Mouse (Mus musculus): ENCODE results near the gene Wasl.

Gene Wasl

DNA sequence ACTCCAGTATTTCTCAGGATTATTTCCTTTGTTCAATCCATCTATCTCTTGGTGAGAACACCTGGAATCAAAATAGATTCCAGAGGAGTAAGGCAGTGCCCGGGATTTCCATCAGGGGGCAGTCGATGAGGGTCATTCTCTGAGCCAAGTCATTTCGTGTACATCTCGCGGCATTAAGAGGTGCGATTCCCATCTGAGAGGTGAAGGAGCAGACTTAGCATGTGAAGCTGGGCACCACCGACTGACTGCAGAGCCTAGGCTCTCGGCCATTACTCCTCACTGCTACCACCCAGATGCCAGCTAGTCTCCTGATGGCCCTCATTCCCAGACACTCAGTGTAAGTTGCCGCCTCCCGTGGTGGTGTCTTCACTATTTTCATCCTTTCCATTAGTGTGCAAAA lies 58.3 kb downstream of the Wasl start:
- Histone ChIP-seq H3K4me1 (replicated peaks; ENCODE audit: low read depth, low read length) (no peaks in the 10 kb centered on the region), H3K36me3 (ENCODE audit: insufficient read depth, low read length) (no peaks in the 10 kb centered on the region), H3K9me3 (ENCODE audit: low read length) (peaks cover 22% of the 10 kb centered on the region), H3K4me3 (replicated peaks; ENCODE audit: low read length) (no peak overlapping the region), H3K27me3 (ENCODE audit: insufficient read depth, low read length) (no peaks in the 10 kb centered on the region)
- TF ChIP-seq CTCF (conservative IDR thresholded peaks at IDR 0.05; ENCODE audit: low read length) (no peak), NANOG (IDR thresholded peaks at IDR 0.05; ENCODE audit: borderline replicate concordance, low read length) (no peak), POU5F1 (IDR thresholded peaks at IDR 0.05; ENCODE audit: borderline replicate concordance, low read length) (no peak)

GRCm38 (mm10) chr6:24605631-24606030 lies 59.2 kb downstream of the Wasl start:
- H3K4me1 ChIP-seq (replicated peaks; ENCODE audit: low read depth, low read length), result no peaks in the 10 kb centered on the region
- H3K27me3 ChIP-seq (ENCODE audit: insufficient read depth, low read length), result no peaks in the 10 kb centered on the region
- peaks cover 22% of the 10 kb centered on the region for H3K9me3 ChIP-seq (ENCODE audit: low read length)
- no peak overlapping the region for H3K4me3 ChIP-seq (replicated peaks; ENCODE audit: low read length)
- no peaks in the 10 kb centered on the region for H3K36me3 ChIP-seq (ENCODE audit: insufficient read depth, low read length)
- no peak for TF ChIP-seq CTCF (conservative IDR thresholded peaks at IDR 0.05; ENCODE audit: low read length)
- no peak for TF ChIP-seq POU5F1 (IDR thresholded peaks at IDR 0.05; ENCODE audit: borderline replicate concordance, low read length)
- TF ChIP-seq NANOG (IDR thresholded peaks at IDR 0.05; ENCODE audit: borderline replicate concordance, low read length), result no peak

DNA sequence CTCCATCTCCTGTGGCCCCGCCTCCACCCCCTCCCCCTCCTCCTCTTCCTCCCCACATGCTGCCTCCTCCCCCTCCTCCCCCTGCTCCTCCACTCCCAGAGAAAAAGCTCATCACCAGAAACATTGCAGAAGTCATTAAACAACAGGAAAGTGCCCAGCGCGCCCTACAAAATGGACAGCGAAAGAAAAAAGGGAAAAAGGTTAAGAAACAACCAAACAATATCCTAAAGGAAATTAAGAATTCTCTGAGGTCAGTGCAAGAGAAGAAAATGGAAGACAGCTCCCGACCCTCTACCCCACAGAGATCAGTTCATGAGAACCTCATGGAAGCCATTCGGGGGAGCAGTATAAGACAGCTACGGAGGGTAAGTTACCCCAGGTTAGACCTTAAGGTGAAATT lies 60.5 kb downstream of the Wasl start:
- H3K4me1 ChIP-seq (replicated peaks; ENCODE audit: low read depth, low read length), result no peaks in the 10 kb centered on the region

DNA sequence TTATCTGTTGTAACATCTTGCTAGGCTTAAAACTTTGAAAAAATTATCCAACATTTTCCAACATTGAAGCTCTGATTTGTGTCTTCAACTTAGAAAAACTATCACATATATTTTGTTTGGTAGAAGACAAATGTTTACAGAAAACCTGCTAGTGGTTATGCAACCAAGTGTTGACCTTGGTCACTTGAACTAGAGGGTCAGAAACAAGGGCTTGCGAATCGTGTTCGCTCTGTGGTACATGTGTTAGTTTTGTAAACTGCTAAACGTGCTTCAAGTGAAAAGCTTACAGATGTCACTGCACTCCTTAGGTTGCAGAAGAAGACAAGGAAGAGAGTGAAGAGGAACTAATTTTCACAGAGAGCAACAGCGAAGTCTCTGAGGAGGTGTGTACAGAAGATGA lies 61.8 kb downstream of the Wasl start:
- H3K36me3 ChIP-seq (ENCODE audit: insufficient read depth, low read length), result no peaks in the 10 kb centered on the region
- no peak for TF ChIP-seq NANOG (IDR thresholded peaks at IDR 0.05; ENCODE audit: borderline replicate concordance, low read length)
- TF ChIP-seq CTCF (conservative IDR thresholded peaks at IDR 0.05; ENCODE audit: low read length), result no peak
- no peaks in the 10 kb centered on the region for H3K4me1 ChIP-seq (replicated peaks; ENCODE audit: low read depth, low read length)
- no peak overlapping the region for H3K4me3 ChIP-seq (replicated peaks; ENCODE audit: low read length)
- H3K27me3 ChIP-seq (ENCODE audit: insufficient read depth, low read length), result no peaks in the 10 kb centered on the region
- peaks cover 22% of the 10 kb centered on the region for H3K9me3 ChIP-seq (ENCODE audit: low read length)

More for the DNA sequence above, 60.5 kb downstream of the Wasl start:
- TF ChIP-seq CTCF (conservative IDR thresholded peaks at IDR 0.05; ENCODE audit: low read length) (no peak), NANOG (IDR thresholded peaks at IDR 0.05; ENCODE audit: borderline replicate concordance, low read length) (no peak), POU5F1 (IDR thresholded peaks at IDR 0.05; ENCODE audit: borderline replicate concordance, low read length) (no peak)
- peaks cover 22% of the 10 kb centered on the region for H3K9me3 ChIP-seq (ENCODE audit: low read length)
- no peaks in the 10 kb centered on the region for H3K27me3 ChIP-seq (ENCODE audit: insufficient read depth, low read length)
- H3K4me3 ChIP-seq (replicated peaks; ENCODE audit: low read length), result no peak overlapping the region
- no peaks in the 10 kb centered on the region for H3K36me3 ChIP-seq (ENCODE audit: insufficient read depth, low read length)

GRCm38 (mm10) chr6:24602351-24602750 lies 62.5 kb downstream of the Wasl start:
- no peaks in the 10 kb centered on the region for H3K27me3 ChIP-seq (ENCODE audit: insufficient read depth, low read length)

GRCm38 (mm10) chr6:24601668-24602067 lies 63.1 kb downstream of the Wasl start:
- Histone ChIP-seq H3K36me3 (ENCODE audit: insufficient read depth, low read length) (no peaks in the 10 kb centered on the region), H3K4me1 (replicated peaks; ENCODE audit: low read depth, low read length) (no peaks in the 10 kb centered on the region), H3K9me3 (ENCODE audit: low read length) (peaks cover 12% of the 10 kb centered on the region), H3K27me3 (ENCODE audit: insufficient read depth, low read length) (no peaks in the 10 kb centered on the region), H3K4me3 (replicated peaks; ENCODE audit: low read length) (no peak overlapping the region)
- TF ChIP-seq POU5F1 (IDR thresholded peaks at IDR 0.05; ENCODE audit: borderline replicate concordance, low read length), result no peak
- no peak for TF ChIP-seq NANOG (IDR thresholded peaks at IDR 0.05; ENCODE audit: borderline replicate concordance, low read length)
- no peak for TF ChIP-seq CTCF (conservative IDR thresholded peaks at IDR 0.05; ENCODE audit: low read length)

More at GRCm38 (mm10) chr6:24602351-24602750, 62.5 kb downstream of the Wasl start:
- Histone ChIP-seq H3K4me3 (replicated peaks; ENCODE audit: low read length) (no peak overlapping the region), H3K36me3 (ENCODE audit: insufficient read depth, low read length) (no peaks in the 10 kb centered on the region), H3K9me3 (ENCODE audit: low read length) (peaks cover 18% of the 10 kb centered on the region), H3K4me1 (replicated peaks; ENCODE audit: low read depth, low read length) (no peaks in the 10 kb centered on the region)
- TF ChIP-seq POU5F1 (IDR thresholded peaks at IDR 0.05; ENCODE audit: borderline replicate concordance, low read length) (no peak), NANOG (IDR thresholded peaks at IDR 0.05; ENCODE audit: borderline replicate concordance, low read length) (no peak), CTCF (conservative IDR thresholded peaks at IDR 0.05; ENCODE audit: low read length) (no peak)

DNA sequence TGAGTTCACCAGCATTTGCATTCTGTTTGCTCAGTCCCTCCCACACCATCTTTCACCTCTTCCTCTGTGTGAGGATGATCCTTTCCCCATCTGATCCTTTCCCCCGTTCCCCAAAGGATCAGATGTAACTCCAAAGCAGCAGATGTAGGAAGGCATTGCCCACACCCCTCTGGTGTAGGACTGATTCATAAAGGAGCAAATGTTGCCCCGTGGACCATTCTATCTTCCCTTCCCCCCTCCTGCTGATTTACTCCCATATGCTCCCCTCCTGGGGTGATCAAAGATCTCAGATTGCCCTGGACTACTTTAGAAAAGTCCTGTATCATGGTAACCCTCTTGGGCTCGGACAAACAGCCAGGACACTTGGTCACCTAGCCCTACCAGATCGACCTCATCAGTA lies 64.1 kb downstream of the Wasl start:
- Histone ChIP-seq H3K36me3 (ENCODE audit: insufficient read depth, low read length) (no peaks in the 10 kb centered on the region), H3K9me3 (ENCODE audit: low read length) (peaks cover 2% of the 10 kb centered on the region; the same call in 1 of the 2 replicates), H3K4me1 (replicated peaks; ENCODE audit: low read depth, low read length) (no peaks in the 10 kb centered on the region), H3K27me3 (ENCODE audit: insufficient read depth, low read length) (no peaks in the 10 kb centered on the region), H3K4me3 (replicated peaks; ENCODE audit: low read length) (no peak overlapping the region)
- TF ChIP-seq NANOG (IDR thresholded peaks at IDR 0.05; ENCODE audit: borderline replicate concordance, low read length) (no peak), POU5F1 (IDR thresholded peaks at IDR 0.05; ENCODE audit: borderline replicate concordance, low read length) (no peak), CTCF (conservative IDR thresholded peaks at IDR 0.05; ENCODE audit: low read length) (no peak)

GRCm38 (mm10) chr6:24600134-24600533 lies 64.7 kb downstream of the Wasl start:
- TF ChIP-seq NANOG (IDR thresholded peaks at IDR 0.05; ENCODE audit: borderline replicate concordance, low read length), result no peak
- TF ChIP-seq CTCF (conservative IDR thresholded peaks at IDR 0.05; ENCODE audit: low read length), result no peak
- no peak for TF ChIP-seq POU5F1 (IDR thresholded peaks at IDR 0.05; ENCODE audit: borderline replicate concordance, low read length)
- H3K36me3 ChIP-seq (ENCODE audit: insufficient read depth, low read length), result no peaks in the 10 kb centered on the region
- no peaks in the 10 kb centered on the region for H3K4me1 ChIP-seq (replicated peaks; ENCODE audit: low read depth, low read length)
- H3K4me3 ChIP-seq (replicated peaks; ENCODE audit: low read length), result no peak overlapping the region
- H3K27me3 ChIP-seq (ENCODE audit: insufficient read depth, low read length), result no peaks in the 10 kb centered on the region
- no peaks in the 10 kb centered on the region for H3K9me3 ChIP-seq (ENCODE audit: low read length)

- Histone ChIP-seq H3K27me3 (ENCODE audit: insufficient read depth, low read length) (no peaks in the 10 kb centered on the region), H3K36me3 (ENCODE audit: insufficient read depth, low read length) (no peaks in the 10 kb centered on the region), H3K4me3 (replicated peaks; ENCODE audit: low read length) (no peak overlapping the region), H3K4me1 (replicated peaks; ENCODE audit: low read depth, low read length) (no peaks in the 10 kb centered on the region), H3K9me3 (ENCODE audit: low read length) (no peaks in the 10 kb centered on the region)
- TF ChIP-seq NANOG (IDR thresholded peaks at IDR 0.05; ENCODE audit: borderline replicate concordance, low read length) (no peak), POU5F1 (IDR thresholded peaks at IDR 0.05; ENCODE audit: borderline replicate concordance, low read length) (no peak), CTCF (conservative IDR thresholded peaks at IDR 0.05; ENCODE audit: low read length) (no peak)
Observed at GRCm38 (mm10) chr6:24599639-24600038, 65.2 kb downstream of the Wasl start.

Data from E14TG2a.4 (cell line).